Mouse (Mus musculus) spleen, adult 12 weeks (tissue): ENCODE measurements around the gene Cldn19.

Experiments used
- DNase-seq: peaks from one replicate; pipeline ENCODE4 v3.0.0; 2022; ENCODE audit warnings: low spot score

The Cldn19 gene

DNA sequence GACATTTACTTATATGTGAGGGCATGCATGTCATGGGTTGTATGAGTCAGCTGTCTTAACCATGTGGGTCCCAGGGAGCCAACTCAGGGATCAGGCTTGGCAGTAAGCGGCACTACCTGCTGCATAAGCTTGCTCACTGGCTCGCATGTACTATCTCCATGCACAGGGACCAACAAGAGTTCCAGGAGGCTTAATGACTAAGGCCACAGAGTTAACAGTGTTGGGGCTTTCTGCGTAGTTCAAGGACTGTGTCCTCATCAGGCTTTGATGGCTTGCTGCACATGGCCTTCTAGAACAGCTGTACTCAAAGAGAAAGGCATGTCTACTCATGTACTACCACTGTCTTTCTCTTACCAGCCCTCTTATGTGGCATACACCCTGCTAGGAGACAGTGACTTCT lies 45.5 kb downstream of the Cldn19 start:
- DNase-seq, result no peak

DNA sequence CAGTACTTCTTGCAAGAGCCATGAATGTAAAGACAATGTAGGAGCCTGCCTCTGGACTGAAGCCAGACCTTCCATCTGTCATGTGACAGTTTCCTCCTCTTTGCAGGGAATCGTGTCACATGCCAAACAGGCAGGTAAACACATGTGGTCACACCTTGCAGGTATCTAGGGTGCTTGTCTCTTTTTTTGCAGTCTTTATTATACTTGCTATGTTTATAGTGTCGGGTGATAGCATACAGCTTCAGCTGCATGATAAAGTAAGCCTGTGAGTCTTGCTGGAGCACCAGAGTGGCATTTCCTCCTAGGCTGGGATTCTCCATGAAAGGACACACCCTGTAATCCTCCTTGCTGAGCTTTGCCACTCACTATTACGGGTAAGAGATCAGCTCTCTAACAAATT lies 46.6 kb downstream of the Cldn19 start:
- no peak for DNase-seq

DNA sequence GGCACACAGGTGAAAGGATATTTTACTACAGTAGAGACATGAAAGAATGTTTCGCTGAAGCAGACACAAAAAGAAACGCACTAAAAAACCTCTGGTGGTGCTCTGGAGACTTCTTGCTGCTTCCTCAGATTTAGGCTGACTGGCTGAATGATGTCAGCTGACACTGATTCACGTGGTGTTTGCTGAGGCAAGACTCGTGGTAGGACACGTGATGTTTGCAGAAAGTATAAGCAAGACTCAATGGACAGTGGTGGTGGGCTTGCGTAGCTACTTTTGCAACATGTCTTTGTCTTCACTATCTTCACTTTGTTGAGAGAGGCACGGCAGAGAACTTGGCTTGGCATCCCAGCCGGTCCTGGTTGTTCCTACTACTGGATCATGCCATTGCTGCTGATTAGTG lies 48.1 kb downstream of the Cldn19 start:
- no peak for DNase-seq

- no peak for DNase-seq
Observed at GRCm38 (mm10) chr4:119305418-119305817, 50.2 kb downstream of the Cldn19 start.
